Mouse (Mus musculus) natural killer cell, adult 2 months (primary cell): ENCODE data around the gene Fancl.

Experiments
- DNase-seq, 2 experiments: peaks; one replicate each; pipeline ENCODE4 v3.0.0; 2022; ENCODE audit warnings: low spot score in 2 of 2

Gene Fancl

DNA sequence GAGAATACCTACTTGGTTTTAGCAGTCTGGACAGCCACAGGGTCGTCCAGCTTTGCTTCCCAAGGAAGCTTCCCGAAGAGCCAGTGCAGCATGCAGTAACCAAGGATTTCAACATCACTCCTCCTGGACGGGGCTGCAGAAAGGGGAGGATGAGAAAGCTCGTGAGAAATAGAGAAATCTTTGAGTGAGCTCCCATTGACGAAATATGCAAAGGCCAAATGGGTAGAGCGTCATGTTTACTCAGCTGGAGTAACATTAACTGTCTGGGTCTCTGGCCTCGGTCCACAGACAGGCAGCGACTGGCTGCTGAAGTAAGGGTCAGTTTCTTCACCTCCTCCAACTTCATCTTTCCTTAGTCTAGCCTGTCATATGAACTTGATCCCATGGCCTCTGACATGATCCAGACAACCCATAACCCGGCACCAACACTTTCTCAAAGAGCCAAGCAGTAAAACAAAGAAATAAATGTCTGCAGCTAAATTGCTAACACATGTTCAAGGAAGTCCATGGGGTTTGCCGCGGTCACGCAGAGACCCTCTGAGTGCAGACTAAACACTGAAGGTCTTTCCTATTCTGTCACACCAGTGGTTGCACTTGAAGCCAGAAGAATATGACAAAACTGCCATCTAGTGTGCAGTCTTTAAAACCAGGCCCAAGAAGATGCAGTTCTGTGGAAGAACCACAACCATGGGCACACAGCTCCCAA is 104.0 kb downstream of the Fancl start:
- no peak for DNase-seq

DNA sequence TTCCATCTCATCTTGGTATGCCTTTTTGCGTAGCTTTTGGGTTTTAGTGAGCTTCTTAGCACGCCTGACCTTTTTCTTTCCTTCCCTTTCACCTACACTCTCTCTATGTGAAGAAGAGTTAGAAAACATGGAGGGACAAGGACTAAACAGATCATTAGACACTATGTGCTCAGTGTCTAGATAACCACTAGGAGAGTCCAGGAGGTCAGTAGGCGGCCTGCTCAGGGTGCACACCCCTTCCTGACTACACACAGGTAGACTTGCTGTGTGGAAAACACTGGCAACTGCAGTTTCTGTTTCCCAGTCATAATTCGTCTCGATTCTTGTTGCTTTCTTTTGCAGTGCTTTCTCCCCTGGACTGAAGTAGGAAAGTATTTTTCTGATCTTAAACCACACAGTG is 110.0 kb downstream of the Fancl start:
- DNase-seq, result no peak

DNA sequence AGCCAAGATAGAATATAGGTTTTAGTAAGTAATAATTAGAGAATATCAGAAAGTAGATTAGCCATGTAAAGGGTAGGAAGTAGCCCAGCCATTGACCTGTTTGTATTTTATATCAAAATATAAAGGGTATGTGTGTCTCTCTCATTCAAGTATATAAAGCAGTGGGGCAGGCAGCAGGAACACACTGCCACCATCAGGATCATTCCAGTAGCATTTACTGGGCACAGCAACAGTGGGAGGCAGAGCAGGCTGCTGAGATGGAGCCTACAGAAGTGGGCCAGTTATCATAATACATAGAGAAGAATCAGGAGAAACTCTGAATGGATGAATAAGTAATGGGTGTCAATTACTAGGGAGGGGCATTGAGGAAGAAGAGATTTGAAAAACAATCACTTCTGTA is 127.7 kb downstream of the Fancl start:
- DNase-seq, result no peak

DNA sequence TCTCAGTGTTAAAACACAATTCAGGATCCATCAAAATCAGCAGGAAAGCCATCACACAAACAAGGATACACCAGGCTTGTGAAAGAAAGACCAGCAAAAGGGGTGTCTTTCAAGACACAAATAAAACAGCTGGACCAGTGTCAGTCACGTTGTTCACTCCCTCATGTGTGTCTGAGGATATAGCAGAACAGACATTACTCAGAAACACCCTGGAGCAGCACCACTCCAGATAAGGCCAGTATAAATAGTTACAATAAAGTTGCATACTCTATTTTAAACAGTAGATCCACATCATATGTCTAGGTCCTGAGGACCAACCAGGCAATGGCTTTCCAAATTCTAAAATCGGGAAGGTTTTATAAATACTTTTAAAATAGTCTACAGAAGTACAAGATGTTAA is 130.2 kb downstream of the Fancl start:
- no peak for DNase-seq

DNA sequence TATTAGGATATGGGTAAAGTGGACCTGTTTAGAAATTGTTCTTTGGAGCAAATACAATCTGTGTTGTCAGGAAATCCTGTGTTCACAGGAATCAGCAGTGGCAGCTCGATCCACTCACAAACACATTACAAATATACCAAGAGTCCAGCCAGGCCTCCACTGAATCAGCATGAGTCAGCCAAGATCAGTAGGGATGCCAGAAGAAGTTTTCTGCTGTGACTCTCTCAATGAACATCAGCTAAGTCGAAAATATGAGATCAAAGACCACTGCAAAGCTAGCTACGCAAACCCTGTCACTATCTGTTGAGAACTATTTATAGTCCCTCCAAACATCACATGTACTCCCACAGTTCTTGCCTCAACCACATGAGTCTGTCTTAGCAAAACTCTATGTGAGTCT is 133.1 kb downstream of the Fancl start:
- no peak for DNase-seq
